Mouse (Mus musculus): ENCODE data around the gene Gbp3.

Gbp3 gene

DNA sequence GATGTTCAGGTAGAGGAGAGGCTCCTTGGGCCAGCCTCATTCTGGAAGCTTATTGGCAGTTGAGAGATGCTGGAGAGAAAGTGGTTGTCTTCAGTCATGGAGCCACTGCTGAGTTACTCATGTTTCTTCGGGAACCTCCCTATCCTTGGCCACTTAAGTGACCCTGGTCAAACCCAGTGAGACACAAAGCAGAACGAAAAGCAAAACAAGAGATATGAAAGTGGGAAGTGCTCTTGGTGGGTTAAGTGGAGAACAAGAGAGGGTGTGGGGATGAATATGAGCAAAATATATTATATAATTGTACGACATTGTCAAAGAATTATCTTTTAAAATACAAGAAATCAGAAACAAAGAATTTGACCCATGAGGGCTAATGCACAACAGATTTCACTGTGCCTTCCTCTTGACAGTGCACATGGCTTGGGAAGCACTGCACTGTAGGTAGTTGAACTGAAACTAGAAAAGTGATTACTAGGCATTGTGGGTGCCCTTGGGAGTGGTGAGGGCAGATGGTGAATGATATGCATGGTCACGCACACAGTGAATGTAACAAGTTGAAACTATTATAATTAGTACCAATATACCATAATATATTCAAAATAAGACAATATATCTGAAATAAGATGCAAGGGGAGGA lies 30.7 kb downstream of the Gbp3 start:
- DNase-seq, result no peak

DNA sequence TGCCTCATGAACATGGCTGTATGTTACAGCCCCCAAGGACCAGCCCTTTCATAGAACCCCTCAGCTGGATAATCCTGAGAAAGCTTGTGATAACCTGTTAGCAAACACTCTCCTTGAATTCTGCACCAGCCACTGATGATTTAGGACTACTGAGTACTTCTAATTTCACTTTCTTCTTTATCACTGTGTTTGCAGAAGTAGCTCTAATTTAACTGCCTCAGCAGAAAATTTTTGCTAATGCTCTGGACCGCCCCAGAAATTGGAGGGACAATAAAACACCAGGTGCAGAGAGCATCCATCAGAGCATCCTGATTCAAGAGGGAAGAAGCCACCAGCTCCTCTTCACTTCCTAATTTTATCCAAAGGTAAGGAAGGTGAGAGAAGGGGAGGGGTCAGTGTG lies 34.7 kb downstream of the Gbp3 start, which contains the start of gene Gbp2b:
Gene Gbp2b, plus strand, starts transcription at position 301 of the 400 bp plus-strand sequence.
- DNase-seq, result no peak

DNA sequence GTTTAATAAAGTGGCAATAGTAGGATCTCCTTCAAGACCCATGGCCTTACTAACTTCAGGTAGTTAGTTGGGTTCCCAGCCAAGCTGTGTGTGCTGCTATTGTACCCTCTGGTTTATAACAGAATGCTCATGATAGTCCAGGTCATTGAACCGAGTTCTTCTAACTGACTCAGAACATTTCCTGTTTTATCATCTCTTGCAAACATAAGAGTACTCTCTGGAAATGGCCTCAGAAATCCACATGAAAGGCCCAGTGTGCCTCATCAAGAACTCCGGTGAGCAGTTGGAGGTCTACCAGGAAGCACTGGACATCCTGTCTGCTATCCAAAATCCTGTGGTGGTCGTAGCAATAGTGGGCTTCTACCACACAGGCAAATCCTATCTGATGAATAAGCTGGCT lies 38.1 kb downstream of the Gbp3 start:
- no peak for DNase-seq

DNA sequence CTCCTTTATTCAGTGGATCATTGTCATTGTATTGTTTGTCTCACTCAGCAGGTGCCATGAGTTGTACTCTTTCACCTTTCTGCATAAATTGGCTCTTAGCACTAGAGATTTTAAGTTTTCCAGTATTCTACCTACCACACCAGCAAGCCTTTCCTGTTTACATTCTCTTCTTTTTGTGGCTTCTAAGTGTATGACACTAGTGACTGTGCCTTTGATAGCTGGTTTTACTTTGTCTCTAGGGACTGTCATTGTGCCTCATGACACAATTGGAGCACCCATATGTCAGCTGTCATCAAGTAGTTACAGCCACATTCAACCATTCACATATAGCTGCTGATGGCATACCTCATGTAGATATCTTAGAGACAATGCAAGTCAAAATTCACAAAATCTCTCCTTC lies 41.8 kb downstream of the Gbp3 start:
- no peak for DNase-seq

DNA sequence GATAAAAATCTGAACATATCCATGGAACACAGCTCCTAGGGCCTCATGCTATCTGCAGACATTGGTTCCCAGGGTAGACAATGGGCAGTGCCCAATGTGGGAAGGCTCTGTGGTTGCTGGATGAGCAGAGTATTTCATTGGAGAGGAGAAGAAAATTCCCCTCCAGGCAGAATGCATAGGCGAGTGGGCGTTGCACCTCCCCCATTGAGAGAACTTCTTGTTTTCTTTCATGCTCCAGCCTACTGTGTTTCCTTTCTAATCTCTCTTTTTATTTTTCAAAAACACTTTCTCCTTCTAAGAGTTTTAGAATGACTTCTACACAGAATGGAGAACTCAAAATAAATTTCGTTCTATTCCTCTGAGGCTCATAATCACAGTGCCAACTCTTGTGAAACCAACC lies 58.8 kb downstream of the Gbp3 start:
- DNase-seq, result no peak

DNA sequence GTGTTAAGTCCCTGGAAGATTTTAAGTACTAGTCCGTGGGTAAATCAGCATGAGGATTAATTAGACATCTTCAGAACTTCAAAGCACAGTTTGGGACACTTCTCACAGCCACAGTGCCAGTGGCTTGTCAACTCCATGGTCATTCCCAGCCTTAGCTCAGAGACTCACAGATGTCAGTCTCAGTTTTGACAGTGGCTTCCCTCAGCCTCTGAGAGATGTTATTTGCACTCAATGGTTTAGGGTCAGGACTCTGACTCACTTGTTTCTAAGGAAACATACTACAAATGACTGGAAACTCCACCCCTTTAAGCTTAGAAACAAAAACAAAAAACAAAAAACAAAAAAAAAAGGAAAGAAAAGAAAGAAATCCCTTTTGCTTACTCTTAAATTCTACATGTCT lies 59.8 kb downstream of the Gbp3 start:
- DNase-seq, result peak; percentile 10

DNA sequence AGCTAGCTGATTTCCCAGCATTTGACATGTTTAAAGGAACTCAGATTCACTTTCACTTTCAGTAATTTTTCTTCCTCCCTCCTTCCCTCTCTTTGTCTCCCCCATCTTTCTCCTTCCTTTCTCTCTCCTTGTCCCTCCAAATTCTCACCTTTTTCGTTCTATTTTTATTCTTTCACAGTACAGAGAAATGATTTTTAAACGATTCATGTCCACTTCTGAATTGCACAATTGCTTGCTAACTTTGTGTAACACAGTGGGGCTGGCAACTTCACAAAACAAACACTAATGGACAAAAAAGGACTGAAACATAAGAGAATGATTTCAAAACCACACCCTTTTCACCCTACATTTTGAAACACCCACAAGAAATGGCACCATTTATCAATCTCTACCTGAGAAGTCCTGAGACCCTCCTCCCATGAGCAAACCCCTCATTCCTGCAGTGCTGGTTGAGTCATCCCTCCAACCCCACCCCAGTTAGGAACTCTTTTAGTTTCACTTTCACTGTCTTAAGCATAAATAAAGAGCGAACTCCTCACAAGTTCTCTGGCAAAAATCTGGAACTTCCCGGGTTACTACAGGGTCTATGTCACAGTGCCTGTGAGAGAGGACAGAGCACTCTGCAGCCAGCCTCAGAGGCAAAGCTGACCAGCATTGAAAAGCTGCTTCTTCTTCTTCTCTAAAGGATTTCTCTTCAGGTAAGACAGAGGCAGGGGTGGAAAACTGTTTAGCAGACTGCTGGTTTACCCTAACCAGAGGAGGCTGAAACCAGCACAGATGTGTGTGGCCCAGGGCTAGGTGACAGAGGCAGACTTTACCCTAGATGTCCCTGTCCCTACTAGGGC lies 60.5 kb downstream of the Gbp3 start, which contains the start of gene Gbp2:
Gene Gbp2, plus strand, starts transcription at position 492 of the 845 bp plus-strand sequence.
- DNase-seq, result peak; percentile 73

DNA sequence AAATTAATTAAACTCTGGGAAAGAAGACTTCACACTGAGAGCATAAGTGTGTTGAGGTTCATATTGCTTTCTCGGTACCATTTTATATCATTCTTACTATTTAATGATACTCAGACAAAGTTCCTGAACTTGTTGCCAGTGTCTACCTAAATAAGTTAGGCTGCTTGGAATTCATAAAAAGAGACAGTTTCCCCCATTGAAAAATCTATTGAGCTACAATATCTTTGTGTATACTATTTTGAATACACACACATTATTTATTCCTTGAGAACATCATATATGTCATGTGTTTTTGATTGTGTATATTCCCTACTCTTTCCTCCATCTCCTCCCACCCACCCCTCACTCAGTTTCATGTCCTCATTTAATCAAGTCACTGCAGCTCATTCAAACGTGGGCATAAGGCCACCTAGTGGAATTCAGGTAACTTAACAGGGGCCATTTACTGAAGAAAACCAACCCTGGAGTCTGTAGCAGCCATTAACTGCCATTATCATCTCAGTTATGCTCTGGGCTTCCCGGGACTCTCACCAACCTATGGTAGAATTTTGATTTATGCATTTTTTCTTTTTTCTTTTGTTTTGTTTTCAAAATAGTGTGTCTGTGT lies 61.2 kb downstream of the Gbp3 start:
- DNase-seq, result peak; percentile 29

All from lung, postnatal 10 days (tissue).